Mouse (Mus musculus) heart, embryonic 10.5 days (tissue): ENCODE results near the gene H2-Oa. TPM values are rescaled to one million over a fixed set of nuclear protein-coding genes. Genes with fewer than 3 reads are reported as not detected.

ENCODE experiments used
- DNase-seq: peaks from one replicate; pipeline ENCODE4 v3.0.0-alpha.2; 2017; ENCODE audit warnings: low spot score
- H3K27ac ChIP-seq: fragments of 300-500 bp; sonication (generic); 2 replicates; pipeline ENCODE4 v1.5.1; 2016; ENCODE audit warnings: mild to moderate bottlenecking
- H3K27me3 ChIP-seq: fragments of 300-500 bp; sonication (generic); 2 replicates; pipeline ENCODE4 v1.6.1; 2016; ENCODE audit warnings: mild to moderate bottlenecking; ENCODE audit not compliant: poor library complexity, insufficient read depth, severe bottlenecking
- H3K36me3 ChIP-seq: fragments of 300-500 bp; sonication (generic); 2 replicates; pipeline ENCODE4 v1.6.1; 2016; ENCODE audit warnings: mild to moderate bottlenecking, moderate library complexity
- H3K4me1 ChIP-seq: fragments of 300-500 bp; sonication (generic); 2 replicates; pipeline ENCODE4 v1.6.1; 2016; ENCODE audit warnings: mild to moderate bottlenecking
- H3K4me3 ChIP-seq: fragments of 300-500 bp; sonication (generic); 2 replicates; pipeline ENCODE4 v1.5.1; 2016; ENCODE audit warnings: mild to moderate bottlenecking, moderate library complexity
- H3K9me3 ChIP-seq: fragments of 300-500 bp; sonication (generic); 2 replicates; pipeline ENCODE4 v1.6.1; 2016; ENCODE audit warnings: mild to moderate bottlenecking, moderate library complexity
- WGBS: fragments of 180-500 bp; shearing (Covaris S2); methylation state at CpG from one replicate; pipeline ENCODE4 v1.1.7; 2016; 5-methylcytosine and 5-hydroxymethylcytosine counted together
- polyA plus RNA-seq: library from polyadenylated mRNA; unstranded; fragments of >200 nt; fragmentation: Nextera tagmentation; extraction: Ambion mirVana; gene quantifications from 2 replicates; pipeline ENCODE4 v1.2.1, GENCODE M21; 2016

H2-Oa gene
- polyA plus RNA-seq, 1 experiment from 2014 or later = 0.84 TPM

DNA sequence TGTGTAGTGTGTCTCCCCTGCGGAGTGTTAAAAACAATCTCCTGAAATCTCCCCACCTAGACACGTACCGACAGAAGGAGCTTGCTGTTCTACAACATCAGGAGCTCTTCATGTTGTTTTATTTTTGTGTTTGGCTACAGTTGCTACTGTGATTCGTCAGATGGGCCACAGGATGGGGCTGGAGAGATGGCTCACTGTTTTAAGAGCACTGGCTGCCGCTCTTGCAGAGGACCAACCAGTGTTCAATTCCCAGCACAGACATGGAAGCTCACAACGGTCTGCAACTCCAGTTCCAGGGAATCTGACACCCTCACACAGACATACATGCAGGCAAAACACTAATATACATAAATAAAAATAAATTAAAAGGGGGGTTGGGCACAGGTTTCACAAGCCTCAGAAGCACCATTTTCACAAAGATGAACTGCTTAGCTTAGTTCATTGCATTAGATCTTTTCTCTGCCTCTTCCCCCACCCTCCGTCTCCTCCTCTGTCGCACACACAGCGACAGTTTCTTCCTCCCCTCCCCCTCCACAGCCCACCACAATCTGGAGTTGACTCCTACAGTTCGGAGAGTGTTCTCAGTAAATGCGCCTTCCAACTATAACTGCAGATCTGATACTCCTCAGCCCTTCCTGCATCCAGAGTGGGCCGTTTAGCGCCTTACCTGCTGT is 36.3 kb downstream of the H2-Oa start:
- Histone ChIP-seq H3K27ac (peak overlapping the region; percentile 39; the same call in 1 of the 2 replicates), H3K27me3 (no peaks in the 10 kb centered on the region), H3K36me3 (peaks cover 9% of the 10 kb centered on the region; the same call in 1 of the 2 replicates), H3K4me3 (peak overlapping the region; percentile 27), H3K9me3 (no peaks in the 10 kb centered on the region), H3K4me1 (peaks cover 41% of the 10 kb centered on the region)
- WGBS = 16% methylated on average over 13 of the region's 13 CpGs
- DNase-seq = no peak

DNA sequence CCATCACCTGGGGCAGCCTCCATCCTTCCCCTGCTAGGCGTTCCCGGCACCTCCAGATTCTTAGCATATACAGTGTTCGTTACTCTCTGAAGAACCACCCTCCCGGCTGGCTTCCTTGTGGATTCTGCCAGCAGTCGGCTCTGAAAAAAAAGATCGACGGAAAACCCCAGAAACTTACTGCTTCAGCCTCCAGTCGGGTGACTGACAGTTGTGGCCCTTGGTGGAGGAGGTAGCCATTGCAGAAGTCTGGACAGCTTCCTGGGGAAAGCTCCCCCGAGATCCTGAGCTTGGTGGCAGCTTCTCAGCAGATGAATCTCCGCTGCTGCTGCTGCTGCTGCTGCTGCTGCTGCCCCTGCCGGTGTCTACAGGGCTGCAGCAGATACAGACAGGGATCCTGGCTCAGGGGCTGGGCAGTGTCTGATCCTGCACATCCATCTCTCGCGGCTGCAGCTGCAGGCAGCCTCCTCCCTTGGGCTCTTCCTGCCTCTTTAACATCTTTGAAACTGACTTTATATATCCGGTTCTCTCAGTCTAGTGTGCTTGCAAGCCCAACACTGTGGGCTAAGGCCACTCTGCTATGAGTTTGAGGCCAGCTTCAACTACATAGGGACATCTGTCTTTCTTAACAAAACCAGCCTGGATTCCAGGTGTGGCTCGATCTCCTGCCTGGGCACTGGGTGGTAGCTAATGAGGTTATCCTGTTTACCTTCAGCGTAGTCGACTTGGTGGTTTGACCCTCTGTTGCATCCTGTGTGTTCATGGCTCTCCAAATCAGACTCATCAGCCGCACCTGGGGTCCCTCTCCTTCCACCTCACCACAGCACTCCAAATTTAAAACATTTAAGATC is 37.0 kb downstream of the H2-Oa start:
- DNase-seq = no peak
- Histone ChIP-seq H3K9me3 (no peaks in the 10 kb centered on the region), H3K4me3 (peak overlapping the region; percentile 27), H3K4me1 (peaks cover 34% of the 10 kb centered on the region), H3K27ac (peak overlapping the region; percentile 39; the same call in 1 of the 2 replicates), H3K36me3 (peaks cover 9% of the 10 kb centered on the region; the same call in 1 of the 2 replicates), H3K27me3 (no peaks in the 10 kb centered on the region)
- 17% methylated on average over 18 of the region's 18 CpGs for WGBS

GRCm38 (mm10) chr17:34130073-34130947 is 38.2 kb downstream of the H2-Oa start:
- WGBS = 77% methylated on average over 19 of the region's 19 CpGs
- no peak for DNase-seq
- no peaks in the 10 kb centered on the region for H3K9me3 ChIP-seq
- no peak overlapping the region for H3K4me3 ChIP-seq
- no peaks in the 10 kb centered on the region for H3K27me3 ChIP-seq
- peaks cover 30% of the 10 kb centered on the region for H3K4me1 ChIP-seq
- H3K36me3 ChIP-seq = peaks cover 9% of the 10 kb centered on the region; the same call in 1 of the 2 replicates
- H3K27ac ChIP-seq = no peak overlapping the region

DNA sequence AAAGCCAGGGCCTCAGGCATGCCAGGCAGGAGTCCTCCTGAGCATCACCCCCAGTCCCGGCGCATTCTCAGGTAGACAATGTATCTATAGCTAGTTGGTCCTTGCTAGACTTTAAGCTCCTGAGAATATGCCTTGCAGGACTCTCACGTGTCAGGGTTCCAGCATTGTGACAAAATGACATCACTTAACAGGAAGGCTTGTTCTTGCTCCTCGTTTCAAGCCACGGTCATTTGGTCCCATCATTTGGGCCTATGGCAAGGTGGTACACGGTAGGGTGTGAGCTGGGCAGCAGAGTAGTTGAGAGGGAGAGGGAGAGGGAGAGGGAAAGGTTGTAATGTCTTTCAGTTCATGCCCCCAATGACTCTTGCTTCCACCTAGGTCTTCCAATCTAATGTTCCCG is 39.8 kb downstream of the H2-Oa start:
- Histone ChIP-seq H3K9me3 (no peaks in the 10 kb centered on the region), H3K4me1 (peaks cover 32% of the 10 kb centered on the region), H3K4me3 (no peak overlapping the region), H3K27me3 (peaks cover 12% of the 10 kb centered on the region), H3K36me3 (0 out of 2 replicates have a peak, but pooled peaks cover under 1% of the 10 kb centered on the region), H3K27ac (no peak overlapping the region)
- no peak for DNase-seq
- WGBS = 73% methylated on average over 7 of the region's 7 CpGs

- Histone ChIP-seq H3K9me3 (no peaks in the 10 kb centered on the region), H3K27me3 (peaks cover 26% of the 10 kb centered on the region), H3K4me1 (peaks cover 18% of the 10 kb centered on the region), H3K36me3 (no peaks in the 10 kb centered on the region), H3K4me3 (no peak overlapping the region), H3K27ac (no peak overlapping the region)
- WGBS = 78% methylated on average over 11 of the region's 11 CpGs
- no peak for DNase-seq
Observed at GRCm38 (mm10) chr17:34133289-34133688, 41.1 kb downstream of the H2-Oa start.

- DNase-seq = no peak
- Histone ChIP-seq H3K27me3 (peaks cover 38% of the 10 kb centered on the region), H3K36me3 (no peaks in the 10 kb centered on the region), H3K4me3 (no peak overlapping the region), H3K9me3 (no peaks in the 10 kb centered on the region), H3K4me1 (peaks cover 12% of the 10 kb centered on the region), H3K27ac (no peak overlapping the region)
- 88% methylated on average over 3 of the region's 3 CpGs for WGBS
Observed at GRCm38 (mm10) chr17:34134451-34134850, 42.3 kb downstream of the H2-Oa start.

GRCm38 (mm10) chr17:34135297-34136224 is 43.4 kb downstream of the H2-Oa start:
- H3K27me3 ChIP-seq = peaks cover 49% of the 10 kb centered on the region
- H3K27ac ChIP-seq = no peak overlapping the region
- H3K9me3 ChIP-seq = no peaks in the 10 kb centered on the region
- H3K4me1 ChIP-seq = peaks cover 21% of the 10 kb centered on the region
- no peaks in the 10 kb centered on the region for H3K36me3 ChIP-seq
- peak; percentile 97 for DNase-seq
- H3K4me3 ChIP-seq = peak overlapping the region; percentile 58
- 8% methylated on average over 31 of the region's 31 CpGs for WGBS

DNA sequence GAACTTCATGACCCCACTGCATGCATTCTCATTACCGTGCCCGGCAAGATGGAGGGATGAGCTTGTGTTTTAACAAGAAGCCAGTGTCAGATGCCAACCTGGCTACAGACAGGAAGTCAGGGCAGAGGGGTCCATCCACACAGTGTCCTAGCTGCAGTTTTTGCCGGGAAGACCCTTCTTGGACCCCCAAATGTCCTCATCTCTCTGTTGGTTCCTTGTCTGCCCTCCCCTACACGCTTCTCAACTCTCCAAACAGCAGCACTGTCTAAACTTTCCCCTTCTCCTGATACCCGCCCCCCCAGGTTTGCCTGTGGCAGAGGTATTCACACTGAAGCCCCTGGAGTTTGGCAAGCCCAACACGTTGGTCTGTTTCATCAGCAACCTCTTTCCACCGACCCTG is 45.5 kb downstream of the H2-Oa start:
- Histone ChIP-seq H3K36me3 (no peaks in the 10 kb centered on the region), H3K4me1 (peaks cover 21% of the 10 kb centered on the region), H3K27me3 (peaks cover 66% of the 10 kb centered on the region), H3K4me3 (no peak overlapping the region), H3K9me3 (no peaks in the 10 kb centered on the region), H3K27ac (no peak overlapping the region)
- no peak for DNase-seq
- WGBS = 69% methylated on average over 7 of the region's 7 CpGs

GRCm38 (mm10) chr17:34138655-34139054 is 46.5 kb downstream of the H2-Oa start:
- Histone ChIP-seq H3K36me3 (no peaks in the 10 kb centered on the region), H3K4me3 (no peak overlapping the region), H3K27me3 (peaks cover 73% of the 10 kb centered on the region), H3K4me1 (peaks cover 27% of the 10 kb centered on the region), H3K9me3 (no peaks in the 10 kb centered on the region), H3K27ac (no peak overlapping the region)
- DNase-seq = no peak
- 73% methylated on average over 7 of the region's 7 CpGs for WGBS

DNA sequence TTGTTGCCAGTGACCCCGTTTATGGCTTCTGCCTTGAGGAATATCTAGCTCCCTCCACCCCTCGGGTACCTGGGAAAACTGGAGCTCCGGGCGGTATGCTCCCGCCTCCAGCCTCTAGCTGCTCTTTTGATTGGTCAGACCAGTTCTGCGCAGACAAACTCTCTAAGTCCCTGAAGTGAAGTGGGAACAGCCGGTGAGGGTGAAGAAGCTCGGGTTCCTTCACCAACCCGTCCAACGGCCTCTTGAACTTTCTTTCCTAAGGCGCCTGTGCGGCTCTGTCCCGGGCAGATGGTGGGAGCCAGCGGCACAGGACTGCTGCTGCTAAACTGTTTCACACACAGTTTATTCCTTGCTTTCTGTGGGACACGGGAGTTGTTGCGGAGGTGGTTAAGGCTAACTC is 47.3 kb downstream of the H2-Oa start:
- Histone ChIP-seq H3K36me3 (no peaks in the 10 kb centered on the region), H3K9me3 (no peaks in the 10 kb centered on the region), H3K27me3 (peaks cover 73% of the 10 kb centered on the region), H3K4me3 (peak overlapping the region; percentile 58), H3K27ac (no peak overlapping the region), H3K4me1 (peaks cover 27% of the 10 kb centered on the region)
- 2% methylated on average over 16 of the region's 16 CpGs for WGBS
- DNase-seq = peak; percentile 79

GRCm38 (mm10) chr17:34140240-34140639 is 48.1 kb downstream of the H2-Oa start:
- WGBS = 2% methylated on average over 5 of the region's 5 CpGs
- Histone ChIP-seq H3K27me3 (peaks cover 76% of the 10 kb centered on the region), H3K4me3 (peak overlapping the region; percentile 58), H3K9me3 (no peaks in the 10 kb centered on the region), H3K4me1 (peaks cover 27% of the 10 kb centered on the region), H3K27ac (no peak overlapping the region), H3K36me3 (no peaks in the 10 kb centered on the region)
- no peak for DNase-seq

DNA sequence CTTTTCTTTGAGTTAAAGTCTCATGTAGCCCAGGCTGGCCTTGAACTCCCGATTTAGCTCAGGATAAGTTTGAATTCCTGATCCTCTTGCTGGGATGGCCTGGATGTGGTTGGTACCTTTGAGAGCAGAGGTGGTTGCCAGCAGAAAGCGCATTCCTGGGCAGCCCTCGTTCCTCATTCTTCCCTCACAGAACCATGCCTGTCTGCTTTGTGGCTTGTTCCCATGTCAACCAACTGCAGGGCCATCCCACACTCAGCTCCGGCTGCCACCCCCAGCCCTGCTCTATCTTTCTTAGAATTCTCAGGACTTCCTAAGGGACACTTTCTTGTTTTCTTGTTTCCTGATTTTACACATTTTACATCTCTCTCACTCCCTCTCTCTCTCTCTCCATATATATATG is 49.3 kb downstream of the H2-Oa start:
- Histone ChIP-seq H3K27me3 (peaks cover 68% of the 10 kb centered on the region), H3K27ac (no peak overlapping the region), H3K9me3 (no peaks in the 10 kb centered on the region), H3K4me3 (no peak overlapping the region), H3K4me1 (peaks cover 21% of the 10 kb centered on the region), H3K36me3 (no peaks in the 10 kb centered on the region)
- DNase-seq = no peak
- 55% methylated on average over 4 of the region's 4 CpGs for whole genome bisulfite sequencing
